Mouse (Mus musculus): ENCODE data around the gene Galns.

Galns gene

DNA sequence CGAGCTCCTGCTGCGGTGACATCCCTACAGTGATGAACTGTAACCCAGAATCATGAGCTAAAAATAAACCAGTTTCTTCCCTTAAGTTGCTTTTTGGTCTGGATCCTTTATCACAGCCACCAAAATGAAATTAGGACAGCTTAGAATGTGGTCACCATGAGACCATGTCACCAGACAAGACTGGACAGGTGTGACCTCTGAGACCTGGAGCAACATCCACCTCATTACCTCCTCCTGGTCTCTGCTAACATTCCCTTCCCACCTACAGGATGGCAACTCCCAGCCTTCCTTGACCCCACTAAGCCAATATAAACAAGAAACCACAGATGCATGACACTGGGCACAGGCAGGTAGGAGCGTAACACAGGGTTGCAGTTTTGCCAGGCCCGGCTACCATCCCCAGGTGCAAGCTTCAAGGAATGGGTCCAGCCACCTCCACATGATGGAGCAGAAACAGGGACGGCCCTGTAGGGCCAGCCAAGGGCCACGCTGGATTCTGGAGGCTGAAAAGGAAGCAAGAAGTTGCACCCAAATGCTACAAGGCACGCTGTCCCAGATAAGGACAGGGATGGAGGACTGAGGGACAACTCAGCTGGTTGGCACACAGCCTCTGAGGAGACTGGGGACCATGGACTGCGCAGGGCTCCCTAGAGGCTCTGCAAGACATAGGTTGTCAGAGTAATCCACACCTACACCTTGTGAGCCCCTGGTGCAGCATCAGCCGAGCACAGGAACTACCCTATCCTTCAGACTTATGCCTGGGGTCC is 72.8 kb downstream of the Galns start:
- no peak for DNase-seq (ENCODE audit: low spot score)

DNA sequence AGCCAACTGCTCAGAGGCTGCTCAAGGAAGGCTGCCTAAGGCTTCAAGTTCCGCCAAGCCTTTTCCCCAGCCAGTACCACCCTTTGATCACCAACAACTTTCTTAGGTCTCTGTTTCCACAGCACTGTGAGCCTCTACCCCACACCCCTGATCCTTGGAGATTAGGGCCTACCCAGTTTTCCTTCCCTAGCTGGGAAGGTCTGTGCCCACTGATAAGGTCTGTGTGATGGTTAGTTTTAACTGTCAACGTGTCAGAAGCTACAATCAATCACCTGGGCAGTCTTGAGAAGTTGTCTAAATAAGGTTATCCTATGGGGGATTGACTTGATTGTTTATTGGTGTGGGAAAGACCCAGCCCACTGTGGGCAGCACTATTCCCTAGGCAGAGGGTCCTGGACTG is 73.5 kb downstream of the Galns start:
- no peak for DNase-seq (ENCODE audit: low spot score)

DNA sequence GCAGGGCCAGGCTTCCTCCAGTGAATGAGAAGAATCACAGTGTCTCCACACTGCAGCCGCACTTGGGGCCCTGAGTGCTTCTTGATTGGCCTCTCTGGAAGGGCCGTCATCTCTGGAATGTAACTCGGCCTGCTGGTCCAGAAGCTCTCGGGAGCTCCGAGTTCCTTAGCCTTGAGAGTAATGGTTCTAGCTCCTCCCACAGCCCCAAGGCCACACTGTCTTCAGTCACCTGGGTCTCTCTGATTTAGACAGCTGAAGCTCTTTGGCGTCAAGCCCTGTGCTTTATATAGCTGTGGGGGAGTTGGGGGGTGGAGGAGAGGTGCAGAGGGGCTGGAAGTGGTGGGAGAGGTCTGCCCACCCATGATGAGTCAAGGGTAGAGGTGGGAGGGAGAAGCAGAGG is 74.2 kb downstream of the Galns start:
- DNase-seq (ENCODE audit: low spot score): no peak

DNA sequence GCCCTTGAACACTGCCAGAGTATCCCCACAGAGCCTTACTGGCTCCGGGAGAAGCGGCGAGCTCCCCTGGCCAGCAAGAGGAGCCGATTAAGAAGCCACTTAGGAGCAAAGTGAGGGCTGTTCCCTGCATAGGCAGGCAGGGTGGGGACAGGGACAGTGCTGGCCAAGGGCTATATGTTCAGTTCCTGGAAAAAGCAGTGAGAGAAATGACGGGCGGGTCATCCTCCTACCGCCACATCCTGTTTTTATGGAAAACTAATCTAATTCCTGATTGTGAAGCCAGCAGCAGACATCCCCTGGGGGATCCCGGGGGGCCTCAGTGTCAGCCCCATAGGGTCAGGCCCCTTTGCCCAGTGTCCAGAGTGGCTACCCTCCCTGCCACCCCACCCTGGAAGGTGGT is 80.0 kb downstream of the Galns start:
- DNase-seq (ENCODE audit: low spot score): no peak

DNA sequence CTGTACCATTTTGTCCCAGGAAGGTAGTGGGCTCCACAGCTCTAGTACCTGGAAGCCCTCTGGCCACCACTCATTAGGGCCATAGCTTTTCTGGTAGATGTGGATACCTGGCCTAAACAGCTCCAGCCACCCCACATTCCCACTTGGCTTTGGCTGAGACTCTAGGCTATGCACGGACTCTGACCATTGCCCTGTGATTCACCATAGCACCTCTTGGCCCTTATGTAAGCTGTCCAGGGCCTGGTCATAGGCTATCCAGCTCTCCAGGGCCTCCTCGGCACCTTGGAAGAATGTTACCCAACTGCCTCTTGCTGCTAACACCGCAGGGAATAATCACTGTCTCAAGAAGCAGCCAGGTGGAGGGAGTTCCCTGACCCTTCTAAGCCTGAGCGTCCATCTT is 82.1 kb downstream of the Galns start:
- no peak for DNase-seq (ENCODE audit: low spot score)

All from MN1 (cell line).